Mouse (Mus musculus): ENCODE measurements around the gene Metrn. TPM values are rescaled to one million over a fixed set of nuclear protein-coding genes. Genes with fewer than 3 reads are reported as not detected.
A peak's percentile ranks its signal among the peaks of the same experiment; 100 is the strongest.
"Not testable (repeated sequence)": the region's sequence is repeated elsewhere in the genome, so short reads cannot be mapped to it uniquely, and the experiment has no call there.

Metrn gene
- total RNA-seq, 2 experiments from 2014 or later = 1.3 to 3.2 TPM

- ATAC-seq (replicated peaks; ENCODE audit: low FRiP score, poor library complexity, severe bottlenecking) = no peak
Measured at GRCm38 (mm10) chr17:25808789-25809605, 12.1 kb upstream of the Metrn start, which contains the start of gene Fbxl16. Gene Fbxl16, plus strand, starts transcription at chr17:25809085.

- ATAC-seq (replicated peaks; ENCODE audit: low FRiP score, poor library complexity, severe bottlenecking) = no peak
Measured at GRCm38 (mm10) chr17:25808028-25808427, 11.1 kb upstream of the Metrn start.

- not testable (repeated sequence) for ATAC-seq (replicated peaks; ENCODE audit: low FRiP score, poor library complexity, severe bottlenecking)
Measured at GRCm38 (mm10) chr17:25807452-25807851, 10.5 kb upstream of the Metrn start.

- ATAC-seq (replicated peaks; ENCODE audit: low FRiP score, poor library complexity, severe bottlenecking) = no peak
Measured at GRCm38 (mm10) chr17:25806507-25806906, 9.6 kb upstream of the Metrn start.

GRCm38 (mm10) chr17:25802825-25803517, 6.0 kb upstream of the Metrn start:
- ATAC-seq (replicated peaks; ENCODE audit: low FRiP score, poor library complexity, severe bottlenecking) = no peak

- peak; percentile 74 for ATAC-seq (replicated peaks; ENCODE audit: low FRiP score, poor library complexity, severe bottlenecking)
Measured at GRCm38 (mm10) chr17:25801029-25801428, 4.1 kb upstream of the Metrn start.

GRCm38 (mm10) chr17:25796211-25796771, 645 bp downstream of the Metrn start:
- ATAC-seq (replicated peaks; ENCODE audit: low FRiP score, poor library complexity, severe bottlenecking) = no peak

GRCm38 (mm10) chr17:25795609-25796092, 1.3 kb downstream of the Metrn start, which contains the start of gene AC134908.4:
Gene AC134908.4, minus strand, starts transcription at chr17:25795659.
- no peak for ATAC-seq (replicated peaks; ENCODE audit: low FRiP score, poor library complexity, severe bottlenecking)

- no peak for ATAC-seq (replicated peaks; ENCODE audit: low FRiP score, poor library complexity, severe bottlenecking)
Measured at GRCm38 (mm10) chr17:25794998-25795397, 1.9 kb downstream of the Metrn start.

- no peak for ATAC-seq (replicated peaks; ENCODE audit: low FRiP score, poor library complexity, severe bottlenecking)
Measured at GRCm38 (mm10) chr17:25794197-25794596, 2.7 kb downstream of the Metrn start.

- ATAC-seq (replicated peaks; ENCODE audit: low FRiP score, poor library complexity, severe bottlenecking) = peak; percentile 42; the same call in 1 of the 2 replicates
Measured at GRCm38 (mm10) chr17:25792615-25793014, 4.3 kb downstream of the Metrn start, which contains the start of gene Fam173a. Gene Fam173a, minus strand, starts transcription at chr17:25792901.

- ATAC-seq (replicated peaks; ENCODE audit: low FRiP score, poor library complexity, severe bottlenecking) = peak; percentile 77
Measured at GRCm38 (mm10) chr17:25791843-25792527, 5.0 kb downstream of the Metrn start.

GRCm38 (mm10) chr17:25791320-25791842, 5.6 kb downstream of the Metrn start:
- no peak for ATAC-seq (replicated peaks; ENCODE audit: low FRiP score, poor library complexity, severe bottlenecking)

- ATAC-seq (replicated peaks; ENCODE audit: low FRiP score, poor library complexity, severe bottlenecking) = no peak
Measured at GRCm38 (mm10) chr17:25786781-25787504, 10.0 kb downstream of the Metrn start.

- ATAC-seq (replicated peaks; ENCODE audit: low FRiP score, poor library complexity, severe bottlenecking) = no peak
Measured at GRCm38 (mm10) chr17:25786280-25786679, 10.7 kb downstream of the Metrn start, which contains the start of gene Ccdc78. Gene Ccdc78, plus strand, starts transcription at chr17:25786580.

GRCm38 (mm10) chr17:25785281-25785745, 11.6 kb downstream of the Metrn start, which contains the start of gene Haghl:
Gene Haghl, minus strand, starts transcription at chr17:25785673.
- ATAC-seq (replicated peaks; ENCODE audit: low FRiP score, poor library complexity, severe bottlenecking) = peak; percentile 86

- no peak for ATAC-seq (replicated peaks; ENCODE audit: low FRiP score, poor library complexity, severe bottlenecking)
Measured at GRCm38 (mm10) chr17:25783861-25784574, 12.9 kb downstream of the Metrn start.

GRCm38 (mm10) chr17:25783086-25783485, 13.8 kb downstream of the Metrn start:
- ATAC-seq (replicated peaks; ENCODE audit: low FRiP score, poor library complexity, severe bottlenecking) = no peak
